Mouse (Mus musculus): ENCODE data around the gene Olfr1301. TPM values are rescaled to one million over a fixed set of nuclear protein-coding genes. Genes with fewer than 3 reads are reported as not detected.

Olfr1301 gene
- not detected in 2 replicates for polyA plus RNA-seq (2015; fragmentation: Nextera tagmentation; extraction: Ambion mirVana)

DNA sequence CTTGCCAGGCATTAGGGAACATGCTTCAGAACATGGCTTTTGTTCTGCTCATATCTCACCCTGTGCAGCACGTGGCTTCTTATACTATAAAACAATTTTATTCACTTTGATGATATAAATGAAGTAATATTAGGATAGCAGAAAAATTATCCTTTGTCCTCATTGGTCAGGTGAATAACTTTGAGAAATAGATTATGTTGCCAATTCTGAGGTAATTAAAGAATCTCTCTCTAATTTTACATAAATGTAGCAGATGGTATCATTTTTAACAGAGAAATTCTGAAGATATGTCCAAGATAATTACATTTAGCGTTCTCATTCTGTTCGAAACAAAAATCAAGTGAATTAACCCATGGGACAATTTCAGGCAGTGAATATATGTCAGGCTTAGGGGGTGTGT, at the start of gene Olfr1301:
TSS of gene Olfr1301 (plus strand) at position 301 of the 400 bp plus-strand sequence.
- no peak within 1 kb of the TSS for H3K9ac ChIP-seq
- no peaks in the 10 kb centered on the region for H3K4me1 ChIP-seq (replicated peaks)
- no peak within 1 kb of the TSS for H3K4me3 ChIP-seq
- no peaks in the 10 kb centered on the region for H3K36me3 ChIP-seq
- H3K4me2 ChIP-seq = no peak within 1 kb of the TSS
- no peak within 1 kb of the TSS for H3K27ac ChIP-seq (replicated peaks)
- WGBS = 85% methylated on average over 3 of the region's 3 CpGs
- H3K9me3 ChIP-seq = no peaks in the 10 kb centered on the region
- no peaks in the 10 kb centered on the region for H3K27me3 ChIP-seq
- no peak for ATAC-seq (ENCODE audit: low read depth)

DNA sequence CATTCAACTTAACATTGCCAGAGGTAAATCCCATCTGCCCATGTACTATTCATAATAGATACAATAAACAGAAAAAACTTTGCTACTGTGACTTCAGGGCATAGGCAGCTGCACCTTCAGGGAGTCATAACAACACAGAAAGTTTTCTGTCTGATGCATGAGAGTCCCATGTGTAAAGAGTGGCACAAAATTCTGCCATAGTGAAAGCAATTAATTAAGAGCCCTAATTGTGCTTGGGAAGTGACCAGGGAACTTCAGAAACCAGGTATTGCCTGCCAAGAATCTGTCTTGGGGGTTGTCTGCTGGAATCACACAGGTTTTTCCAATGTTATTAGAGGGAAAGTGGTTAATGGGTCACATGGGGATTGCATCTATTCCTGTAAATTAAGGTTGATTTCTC, 24.1 kb upstream of the Olfr1301 start:
- ATAC-seq (ENCODE audit: low read depth) = no peak

GRCm38 (mm10) chr2:111777129-111777528, 26.3 kb downstream of the Olfr1301 start, which contains the start of gene Olfr1302:
TSS of gene Olfr1302 (plus strand) at chr2:111777429.
- no peak within 1 kb of the TSS for H3K9ac ChIP-seq
- H3K36me3 ChIP-seq = no peaks in the 10 kb centered on the region
- no peak within 1 kb of the TSS for H3K27ac ChIP-seq (replicated peaks)
- H3K4me2 ChIP-seq = no peak within 1 kb of the TSS
- H3K4me1 ChIP-seq (replicated peaks) = no peaks in the 10 kb centered on the region
- H3K4me3 ChIP-seq = no peak within 1 kb of the TSS
- H3K9me3 ChIP-seq = no peaks in the 10 kb centered on the region
- no peaks in the 10 kb centered on the region for H3K27me3 ChIP-seq
- ATAC-seq (ENCODE audit: low read depth) = no peak
- 79% methylated on average over 2 of the region's 2 CpGs for WGBS

More for the DNA sequence above, 24.1 kb upstream of the Olfr1301 start:
- no peaks in the 10 kb centered on the region for H3K9me3 ChIP-seq
- H3K27ac ChIP-seq (replicated peaks) = no peak overlapping the region
- H3K4me3 ChIP-seq = no peak overlapping the region
- no peak overlapping the region for H3K4me2 ChIP-seq
- no peaks in the 10 kb centered on the region for H3K4me1 ChIP-seq (replicated peaks)
- no peaks in the 10 kb centered on the region for H3K36me3 ChIP-seq
- no peak overlapping the region for H3K9ac ChIP-seq
- no peaks in the 10 kb centered on the region for H3K27me3 ChIP-seq

Other genes starting within 250 kb of the Olfr1301 start
- not detected in 2 replicates for gene Olfr1293-ps, start 225.8 kb upstream of the Olfr1301 start, polyA plus RNA-seq (2015; fragmentation: Nextera tagmentation; extraction: Ambion mirVana)
- gene Olfr1294, start 210.7 kb upstream of the Olfr1301 start, polyA plus RNA-seq (2015; fragmentation: Nextera tagmentation; extraction: Ambion mirVana) = not detected in 2 replicates
- not detected in 2 replicates for gene Olfr1295, start 181.3 kb upstream of the Olfr1301 start, polyA plus RNA-seq (2015; fragmentation: Nextera tagmentation; extraction: Ambion mirVana)
- not detected in 2 replicates for gene Olfr1297, start 124.5 kb upstream of the Olfr1301 start, polyA plus RNA-seq (2015; fragmentation: Nextera tagmentation; extraction: Ambion mirVana)
- not detected in 2 replicates for gene Olfr1298, start 101.8 kb upstream of the Olfr1301 start, polyA plus RNA-seq (2015; fragmentation: Nextera tagmentation; extraction: Ambion mirVana)
- not detected in 2 replicates for gene Olfr1299, start 89.6 kb upstream of the Olfr1301 start, polyA plus RNA-seq (2015; fragmentation: Nextera tagmentation; extraction: Ambion mirVana)
- gene Olfr1302, start 26.4 kb downstream of the Olfr1301 start, polyA plus RNA-seq (2015; fragmentation: Nextera tagmentation; extraction: Ambion mirVana) = not detected in 2 replicates
- gene Olfr1303, start 69.3 kb downstream of the Olfr1301 start, polyA plus RNA-seq (2015; fragmentation: Nextera tagmentation; extraction: Ambion mirVana) = not detected in 2 replicates
- not detected in 2 replicates for gene Olfr1305, start 126.1 kb downstream of the Olfr1301 start, polyA plus RNA-seq (2015; fragmentation: Nextera tagmentation; extraction: Ambion mirVana)
- gene Olfr1306, start 165.3 kb downstream of the Olfr1301 start, polyA plus RNA-seq (2015; fragmentation: Nextera tagmentation; extraction: Ambion mirVana) = not detected in 2 replicates
- 0.01 TPM in 1 of 2 replicates, not detected in the other for gene Olfr1307, start 198.4 kb downstream of the Olfr1301 start, polyA plus RNA-seq (2015; fragmentation: Nextera tagmentation; extraction: Ambion mirVana)
- gene Olfr1308, start 213.9 kb downstream of the Olfr1301 start, polyA plus RNA-seq (2015; fragmentation: Nextera tagmentation; extraction: Ambion mirVana) = not detected in 2 replicates
- gene Olfr1309, start 239.3 kb downstream of the Olfr1301 start, polyA plus RNA-seq (2015; fragmentation: Nextera tagmentation; extraction: Ambion mirVana) = not detected in 2 replicates

Measured in neural tube, embryonic 13.5 days (tissue).